Comparison of ENCODE assay signal across 8 mouse cellular contexts in the genomic region with DNA sequence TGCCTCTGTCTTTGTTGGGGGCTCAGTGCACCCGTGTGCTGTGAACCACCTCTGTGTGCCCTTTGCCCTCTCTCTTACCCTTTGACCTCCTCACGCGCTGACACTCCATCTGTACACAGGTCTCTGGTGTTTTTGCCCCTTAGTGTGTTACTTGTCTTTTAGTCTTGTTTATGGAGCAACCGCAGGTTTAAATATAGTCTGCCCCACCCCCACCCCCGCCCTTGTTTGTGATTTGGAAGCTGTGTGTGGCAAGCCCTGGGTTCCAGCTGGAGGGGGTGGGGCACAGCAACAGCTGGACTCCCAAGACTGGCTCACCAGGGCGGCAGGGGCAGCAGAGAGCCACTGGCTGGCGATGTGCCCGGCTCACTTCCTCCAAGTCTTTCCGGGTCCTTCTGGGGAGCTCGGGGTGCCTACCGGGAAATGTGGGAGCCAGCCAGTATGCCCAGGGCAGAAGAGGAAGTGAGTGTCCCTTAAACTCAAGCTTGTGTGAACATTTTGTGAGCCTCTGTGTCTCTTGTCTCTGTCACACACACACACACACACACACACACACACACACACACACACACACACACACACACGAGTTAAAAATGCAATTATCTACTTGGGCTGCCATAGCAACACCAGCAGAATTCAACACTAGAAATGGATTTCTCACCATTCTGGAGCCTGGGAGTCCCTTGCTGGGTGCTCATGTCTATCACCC. TPM values are rescaled to one million over a fixed set of nuclear protein-coding genes. Genes with fewer than 3 reads are reported as not detected.
DNase-seq lines count a peak whose midpoint lies in the region; ATAC-seq lines count a peak whose summit lies in the region.

No protein-coding gene starts in this region.

- peak overlapping the region; percentile 30 for H3K4me2 ChIP-seq in hindbrain, embryonic 14.5 days (replicated peaks)
- peak overlapping the region; percentile 43 for H3K4me2 ChIP-seq in lung, embryonic 16.5 days (ENCODE audit: low read depth, low read length)

- no peak overlapping the region for H3K27ac ChIP-seq in hindbrain, embryonic 14.5 days
- peak overlapping the region; percentile 5; the same call in 1 of the 2 replicates for H3K27ac ChIP-seq in lung, embryonic 16.5 days (ENCODE audit: low read length)

- no peaks in the 10 kb centered on the region for H3K27me3 ChIP-seq in hindbrain, embryonic 14.5 days (ENCODE audit: control insufficient read depth, insufficient read depth, low read length)
- H3K27me3 ChIP-seq in lung, embryonic 16.5 days (ENCODE audit: control insufficient read depth, insufficient read depth, low read depth, low read length) = no peaks in the 10 kb centered on the region

- DNase-seq in 3134 (ENCODE audit: extremely low read depth, insufficient read length, low spot score) = peak; percentile 53
- DNase-seq in adrenal gland, postnatal 4 days (ENCODE audit: low spot score in 2 of 2) = peak; percentile 29 to 32
- peak; percentile 87 for DNase-seq in gastrocnemius, adult 18-20 months (ENCODE audit: low spot score)
- peak; percentile 44 for DNase-seq in hindbrain, embryonic 14.5 days (ENCODE audit: low spot score)
- DNase-seq in layer of hippocampus, postnatal 14 days (ENCODE audit: low spot score in 2 of 2) = peak; percentile 41 to 59
- DNase-seq in ovary, adult 18-20 months (ENCODE audit: low spot score) = peak; percentile 52
- DNase-seq in thymus, postnatal 4 days = peak; percentile 59

- H3K4me1 ChIP-seq in hindbrain, embryonic 14.5 days (replicated peaks; ENCODE audit: control insufficient read depth, insufficient read depth, low read length) = peaks cover 8% of the 10 kb centered on the region
- peaks cover 14% of the 10 kb centered on the region for H3K4me1 ChIP-seq in lung, embryonic 16.5 days (replicated peaks; ENCODE audit: control insufficient read depth, insufficient read depth, low read length)

- H3K36me3 ChIP-seq in hindbrain, embryonic 14.5 days (replicated peaks; ENCODE audit: control insufficient read depth, insufficient read depth) = no peaks in the 10 kb centered on the region
- no peaks in the 10 kb centered on the region for H3K36me3 ChIP-seq in lung, embryonic 16.5 days (ENCODE audit: control insufficient read depth, insufficient read depth, low read length)

- ATAC-seq in hindbrain, embryonic 14.5 days (ENCODE audit: low FRiP score) = no peak
- ATAC-seq in lung, embryonic 16.5 days (ENCODE audit: low read depth) = peak; percentile 93

- H3K4me3 ChIP-seq in hindbrain, embryonic 14.5 days (replicated peaks; ENCODE audit: low read length) = no peak overlapping the region
- H3K4me3 ChIP-seq in lung, embryonic 16.5 days (ENCODE audit: low read length) = peak overlapping the region; percentile 17; the same call in 1 of the 2 replicates

- H3K9ac ChIP-seq in hindbrain, embryonic 14.5 days = no peak overlapping the region
- no peak overlapping the region for H3K9ac ChIP-seq in lung, embryonic 16.5 days (ENCODE audit: low read length)

- H3K9me3 ChIP-seq in hindbrain, embryonic 14.5 days (ENCODE audit: control insufficient read depth, low read length) = no peaks in the 10 kb centered on the region
- no peaks in the 10 kb centered on the region for H3K9me3 ChIP-seq in lung, embryonic 16.5 days (ENCODE audit: control insufficient read depth, low read length)

- WGBS in hindbrain, embryonic 14.5 days = 12% methylated on average over 12 of the region's 12 CpGs
- WGBS in lung, embryonic 16.5 days = 2% methylated on average over 12 of the region's 12 CpGs

RNA-seq across cellular contexts. Expression of a gene that starts 7.4 kb away (rescaled TPM):
- 1 to 10 TPM in 1 of 2 experiments, under 1 TPM in 1; 0.56 to 2.1 TPM for total RNA-seq in adrenal gland, postnatal 4 days (2021)
- total RNA-seq in gastrocnemius, adult 18-20 months (2021) = 100 to 1,000 TPM; 322 to 461 TPM
- polyA plus RNA-seq in hindbrain, embryonic 14.5 days (2014; fragmentation: Nextera tagmentation; extraction: Ambion mirVana) = 0.23 TPM in 1 of 2 replicates, not detected in the other
- under 1 TPM in 1 of 2 experiments, not detected in 1; 0.21 TPM for total RNA-seq in layer of hippocampus, postnatal 14 days (2021)
- 2.6 and 3.1 TPM in 2 replicates for polyA plus RNA-seq in lung, embryonic 16.5 days (2015; fragmentation: Nextera tagmentation; extraction: Ambion mirVana)

RNA-seq across cellular contexts. Expression of a gene that starts 19.8 kb away (rescaled TPM):
- 10 to 100 TPM; 23.2 to 24.5 TPM for total RNA-seq in adrenal gland, postnatal 4 days (2021)
- total RNA-seq in gastrocnemius, adult 18-20 months (2021) = 1 to 10 TPM; 3.9 to 5.7 TPM
- 38.5 and 45.1 TPM in 2 replicates for polyA plus RNA-seq in hindbrain, embryonic 14.5 days (2014; fragmentation: Nextera tagmentation; extraction: Ambion mirVana)
- 10 to 100 TPM; 21.5 to 21.9 TPM for total RNA-seq in layer of hippocampus, postnatal 14 days (2021)
- 23.3 and 23.4 TPM in 2 replicates for polyA plus RNA-seq in lung, embryonic 16.5 days (2015; fragmentation: Nextera tagmentation; extraction: Ambion mirVana)

RNA-seq across cellular contexts. Expression of a gene that starts 35.5 kb away (rescaled TPM):
- 10 to 100 TPM; 33.4 to 35.2 TPM for total RNA-seq in adrenal gland, postnatal 4 days (2021)
- total RNA-seq in gastrocnemius, adult 18-20 months (2021) = 10 to 100 TPM in 1 of 2 experiments, 1 to 10 TPM in 1; 5.4 to 12.7 TPM
- 0.13 and 0.14 TPM in 2 replicates for polyA plus RNA-seq in hindbrain, embryonic 14.5 days (2014; fragmentation: Nextera tagmentation; extraction: Ambion mirVana)
- not detected for total RNA-seq in layer of hippocampus, postnatal 14 days (2021)
- 0.29 and 0.43 TPM in 2 replicates for polyA plus RNA-seq in lung, embryonic 16.5 days (2015; fragmentation: Nextera tagmentation; extraction: Ambion mirVana)

RNA-seq across cellular contexts. Expression of a gene that starts 53.6 kb away (rescaled TPM):
- 10 to 100 TPM in 1 of 2 experiments, 1 to 10 TPM in 1; 9.4 to 10.8 TPM for total RNA-seq in adrenal gland, postnatal 4 days (2021)
- total RNA-seq in gastrocnemius, adult 18-20 months (2021) = 1 to 10 TPM; 2.9 to 3.1 TPM
- polyA plus RNA-seq in hindbrain, embryonic 14.5 days (2014; fragmentation: Nextera tagmentation; extraction: Ambion mirVana) = 16.4 and 16.9 TPM in 2 replicates
- 1 to 10 TPM; 3.6 to 4.1 TPM for total RNA-seq in layer of hippocampus, postnatal 14 days (2021)
- polyA plus RNA-seq in lung, embryonic 16.5 days (2015; fragmentation: Nextera tagmentation; extraction: Ambion mirVana) = 9.0 and 11.0 TPM in 2 replicates

Comparison
In these comparisons a context has a peak if more than half of its experiments do, and no peak if none do; other contexts are left out.
1. DNase-seq: peak in every context shown above with its lines; median percentile 87 in gastrocnemius, adult 18-20 months; 59 in thymus, postnatal 4 days; 53 in 3134; 52 in ovary, adult 18-20 months; 50 in layer of hippocampus, postnatal 14 days; 44 in hindbrain, embryonic 14.5 days; 30 in adrenal gland, postnatal 4 days.
2. RNA of a gene that starts 7.4 kb away (total RNA-seq): 322 to 461 TPM in gastrocnemius, adult 18-20 months; 0.56 to 2.1 TPM in adrenal gland, postnatal 4 days and 0.21 TPM in layer of hippocampus, postnatal 14 days; every median in the first group is over 100 times any median in the second.
3. RNA of a gene that starts 35.5 kb away (total RNA-seq): 33.4 to 35.2 TPM in adrenal gland, postnatal 4 days and 5.4 to 12.7 TPM in gastrocnemius, adult 18-20 months; not detected in layer of hippocampus, postnatal 14 days; every median in the first group is over 4 times any median in the second.